Comparison of ENCODE assay signal across 9 mouse cellular contexts in genomic region chr4:40969781-40970591, GRCm38 (mm10). TPM values are rescaled to one million over a fixed set of nuclear protein-coding genes. Genes with fewer than 3 reads are reported as not detected.
DNase-seq lines count a peak whose midpoint lies in the region; ATAC-seq and TF ChIP-seq lines count a peak whose summit lies in the region.
"Had no signal": no experiment of that assay in that cellular context is flagged by ENCODE, and none has a peak within 500 bp of the region (broad histone marks: within the 10 kb centered on the region; RNA-seq: fewer than 3 reads in every experiment).

No protein-coding gene starts in this region.

- 9% methylated on average over 8 of the region's 13 CpGs for WGBS in lung, embryonic 15.5 days
- 15% methylated on average over 10 of the region's 13 CpGs for WGBS in hindbrain, postnatal 0 days
- 10% methylated on average over 11 of the region's 13 CpGs for WGBS in liver, embryonic 16.5 days (ENCODE audit: insufficient replicate concordance)

- TF ChIP-seq CTCF in hindbrain, postnatal 0 days (IDR thresholded peaks at IDR 0.05; ENCODE audit: low read depth) = no peak

- peak overlapping the region; percentile 70 for H3K4me2 ChIP-seq in lung, embryonic 15.5 days
- peak overlapping the region; percentile 72 for H3K4me2 ChIP-seq in hindbrain, postnatal 0 days (ENCODE audit: low read depth, low read length)
- H3K4me2 ChIP-seq in liver, embryonic 16.5 days (ENCODE audit: low read depth, low read length) = peak overlapping the region; percentile 87

- peaks cover 17% of the 10 kb centered on the region; the same call in 1 of the 2 replicates for H3K36me3 ChIP-seq in lung, embryonic 15.5 days
- peaks cover 15% of the 10 kb centered on the region; the same call in 1 of the 2 replicates for H3K36me3 ChIP-seq in hindbrain, postnatal 0 days (ENCODE audit: insufficient read depth, low read length)
- H3K36me3 ChIP-seq in liver, embryonic 16.5 days (ENCODE audit: control insufficient read depth, insufficient read depth) = no peaks in the 10 kb centered on the region

- H3K9ac ChIP-seq in lung, embryonic 15.5 days = peak overlapping the region; percentile 76
- peak overlapping the region; percentile 81 for H3K9ac ChIP-seq in hindbrain, postnatal 0 days (replicated peaks; ENCODE audit: low read length)
- H3K9ac ChIP-seq in liver, embryonic 16.5 days (ENCODE audit: low read depth, low read length) = peak overlapping the region; percentile 85

- H3K27ac ChIP-seq in lung, embryonic 15.5 days = peak overlapping the region; percentile 95
- H3K27ac ChIP-seq in hindbrain, postnatal 0 days = peak overlapping the region; percentile 92
- H3K27ac ChIP-seq in liver, embryonic 16.5 days (ENCODE audit: low read length) = peak overlapping the region; percentile 93

- no peaks in the 10 kb centered on the region for H3K9me3 ChIP-seq in lung, embryonic 15.5 days
- no peaks in the 10 kb centered on the region for H3K9me3 ChIP-seq in hindbrain, postnatal 0 days (ENCODE audit: low read length)
- H3K9me3 ChIP-seq in liver, embryonic 16.5 days (replicated peaks; ENCODE audit: control insufficient read depth, low read length) = no peaks in the 10 kb centered on the region

- peak overlapping the region; percentile 96 for H3K4me3 ChIP-seq in lung, embryonic 15.5 days
- H3K4me3 ChIP-seq in hindbrain, postnatal 0 days (ENCODE audit: low read length) = peak overlapping the region; percentile 79
- H3K4me3 ChIP-seq in liver, embryonic 16.5 days (ENCODE audit: low read depth, low read length) = peak overlapping the region; percentile 93

- DNase-seq in lung, postnatal 36 days = no peak
- peak; percentile 12 to 26 for DNase-seq in cerebellum, postnatal 25 days
- DNase-seq in hindbrain, postnatal 0 days (ENCODE audit: low spot score) = peak; percentile 30
- no peak for DNase-seq in spleen, postnatal 4 days (ENCODE audit: low spot score in 2 of 2)
- no peak for DNase-seq in spleen, adult 18-20 months

- peaks cover 18% of the 10 kb centered on the region for H3K4me1 ChIP-seq in lung, embryonic 15.5 days
- H3K4me1 ChIP-seq in hindbrain, postnatal 0 days (ENCODE audit: insufficient read depth, low read length) = no peaks in the 10 kb centered on the region
- peaks cover 17% of the 10 kb centered on the region for H3K4me1 ChIP-seq in liver, embryonic 16.5 days (ENCODE audit: control insufficient read depth, low read depth, low read length)

- H3K27me3 ChIP-seq in lung, embryonic 15.5 days = no peaks in the 10 kb centered on the region
- no peaks in the 10 kb centered on the region for H3K27me3 ChIP-seq in hindbrain, postnatal 0 days (ENCODE audit: insufficient read depth, low read length)
- H3K27me3 ChIP-seq in liver, embryonic 16.5 days (ENCODE audit: control insufficient read depth, insufficient read depth, low read depth, low read length) = no peaks in the 10 kb centered on the region

- ATAC-seq in lung, embryonic 15.5 days (ENCODE audit: borderline replicate concordance, extremely low read depth, low FRiP score, low TSS enrichment) = peak; percentile 27
- peak; percentile 21; the same call in 1 of the 2 replicates for ATAC-seq in hindbrain, postnatal 0 days
- ATAC-seq in liver, embryonic 16.5 days (ENCODE audit: low read depth) = no peak
- no peak for ATAC-seq in activated CD4-positive, CD25-positive, alpha-beta regulatory T cell, adult 4 months

RNA-seq across cellular contexts. Expression of gene Nfx1, which starts 0.7 kb away (rescaled TPM):
- polyA plus RNA-seq in lung, embryonic 15.5 days (2015; fragmentation: Nextera tagmentation; extraction: Ambion mirVana) = 77.6 and 80.9 TPM in 2 replicates
- total RNA-seq in hindbrain, postnatal 0 days (2014; rRNA removed) = 51.9 and 58.6 TPM in 2 replicates
- polyA plus RNA-seq in hindbrain, postnatal 0 days (2015; fragmentation: Nextera tagmentation; extraction: Ambion mirVana) = 63.8 and 66.0 TPM in 2 replicates
- polyA plus RNA-seq in liver, embryonic 16.5 days (2015; fragmentation: Nextera tagmentation; extraction: Ambion mirVana) = 30.5 and 31.5 TPM in 2 replicates
- 10 to 100 TPM; 92.3 to 93.9 TPM for polyA plus RNA-seq in activated CD4-positive, CD25-positive, alpha-beta regulatory T cell, adult 4 months (2017; shearing (Covaris generic))

RNA-seq across cellular contexts. Expression of gene Chmp5, which starts 21.8 kb away (rescaled TPM):
- 105 and 112 TPM in 2 replicates for polyA plus RNA-seq in lung, embryonic 15.5 days (2015; fragmentation: Nextera tagmentation; extraction: Ambion mirVana)
- total RNA-seq in hindbrain, postnatal 0 days (2014; rRNA removed) = 34.4 and 37.0 TPM in 2 replicates
- 131 and 137 TPM in 2 replicates for polyA plus RNA-seq in hindbrain, postnatal 0 days (2015; fragmentation: Nextera tagmentation; extraction: Ambion mirVana)
- polyA plus RNA-seq in liver, embryonic 16.5 days (2015; fragmentation: Nextera tagmentation; extraction: Ambion mirVana) = 41.8 and 44.6 TPM in 2 replicates
- 100 to 1,000 TPM; 121 to 129 TPM for polyA plus RNA-seq in activated CD4-positive, CD25-positive, alpha-beta regulatory T cell, adult 4 months (2017; shearing (Covaris generic))

RNA-seq across cellular contexts. Expression of gene Bag1, which starts 21.9 kb away (rescaled TPM):
- 207 and 208 TPM in 2 replicates for polyA plus RNA-seq in lung, embryonic 15.5 days (2015; fragmentation: Nextera tagmentation; extraction: Ambion mirVana)
- total RNA-seq in hindbrain, postnatal 0 days (2014; rRNA removed) = 57.1 and 78.9 TPM in 2 replicates
- polyA plus RNA-seq in hindbrain, postnatal 0 days (2015; fragmentation: Nextera tagmentation; extraction: Ambion mirVana) = 183 and 195 TPM in 2 replicates
- polyA plus RNA-seq in liver, embryonic 16.5 days (2015; fragmentation: Nextera tagmentation; extraction: Ambion mirVana) = 99.7 and 103 TPM in 2 replicates
- 10 to 100 TPM; 11.5 to 15.0 TPM for polyA plus RNA-seq in activated CD4-positive, CD25-positive, alpha-beta regulatory T cell, adult 4 months (2017; shearing (Covaris generic))

RNA-seq across cellular contexts. Expression of gene Spink4, which starts 50.1 kb away (rescaled TPM):
- polyA plus RNA-seq in lung, embryonic 15.5 days (2015; fragmentation: Nextera tagmentation; extraction: Ambion mirVana) = 0.75 and 0.98 TPM in 2 replicates
- total RNA-seq in hindbrain, postnatal 0 days (2014; rRNA removed) = not detected in 2 replicates
- polyA plus RNA-seq in hindbrain, postnatal 0 days (2015; fragmentation: Nextera tagmentation; extraction: Ambion mirVana) = not detected in 2 replicates
- 0.90 and 2.9 TPM in 2 replicates for polyA plus RNA-seq in liver, embryonic 16.5 days (2015; fragmentation: Nextera tagmentation; extraction: Ambion mirVana)
- not detected for polyA plus RNA-seq in activated CD4-positive, CD25-positive, alpha-beta regulatory T cell, adult 4 months (2017; shearing (Covaris generic))
- total RNA-seq: common myeloid progenitor, adult 5-6 weeks had no signal

Comparison
In these comparisons a context has a peak if more than half of its experiments do, and no peak if none do; other contexts are left out.
1. ATAC-seq: peak in lung, embryonic 15.5 days (single experiment) and hindbrain, postnatal 0 days (single experiment); none in liver, embryonic 16.5 days (single experiment) and activated CD4-positive, CD25-positive, alpha-beta regulatory T cell, adult 4 months (single experiment).
2. DNase-seq: peak in cerebellum, postnatal 25 days (2 of 2) and hindbrain, postnatal 0 days (single experiment); none in lung, postnatal 36 days (single experiment), spleen, postnatal 4 days (0 of 2) and spleen, adult 18-20 months (0 of 2).
3. Peak in every context shown above with its lines, with median percentiles within 50 percentile points of each other: H3K27ac ChIP-seq, H3K4me2 ChIP-seq, H3K4me3 ChIP-seq and H3K9ac ChIP-seq.